ENCODE assay signal across 9 mouse cellular contexts in the genomic region with DNA sequence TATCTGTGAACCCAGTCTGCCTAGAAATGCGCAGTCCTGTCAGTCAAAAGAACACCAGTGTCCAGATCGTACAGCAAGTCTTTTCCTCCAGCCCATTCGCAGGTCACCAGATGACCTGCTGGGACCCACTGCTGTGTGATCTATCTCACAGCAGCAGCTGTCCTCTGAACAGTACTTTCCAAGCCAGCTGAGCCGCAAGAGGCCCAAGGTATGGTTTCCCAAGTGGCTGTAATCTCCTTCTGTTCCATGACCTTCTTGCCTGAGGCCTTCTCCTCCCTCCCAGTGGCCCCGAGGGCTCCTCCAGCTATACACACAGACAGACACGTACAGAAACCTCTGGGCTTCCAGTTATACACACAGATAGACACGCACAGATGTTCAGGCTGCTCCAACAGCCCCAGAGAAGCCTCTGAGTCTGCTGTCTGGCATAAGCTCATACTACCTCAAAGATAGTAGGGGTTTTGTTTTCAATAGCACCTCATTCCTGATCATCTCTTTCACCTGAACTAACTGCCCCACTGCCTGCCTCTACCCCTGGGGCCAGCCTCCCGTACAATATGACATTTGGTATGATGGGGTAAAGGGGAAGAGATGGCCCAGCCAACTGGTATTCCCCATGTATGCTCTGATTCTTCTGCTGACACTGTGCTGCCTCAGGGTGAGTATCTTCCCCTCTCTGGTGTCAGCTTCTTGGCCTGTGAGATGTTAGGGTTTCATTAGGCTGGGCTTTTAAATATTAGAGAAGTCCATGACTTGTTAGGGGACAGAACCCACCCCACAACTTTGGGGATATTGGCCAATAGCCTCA. TPM values are rescaled to one million over a fixed set of nuclear protein-coding genes. Genes with fewer than 3 reads are reported as not detected.
DNase-seq lines count a peak whose midpoint lies in the region; ATAC-seq lines count a peak whose summit lies in the region.
"Had no signal": no experiment of that assay in that cellular context is flagged by ENCODE, and none has a peak within 500 bp of the region (broad histone marks: within the 10 kb centered on the region; RNA-seq: fewer than 3 reads in every experiment).

No protein-coding gene starts in this region.

- peak; percentile 39 to 76 for DNase-seq in adrenal gland, adult (ENCODE audit: inconsistent age in 2 of 2, low spot score in 1 of 2)
- no peak for DNase-seq in adrenal gland, adult 18-20 months (ENCODE audit: low spot score in 2 of 2)
- no peak for DNase-seq in kidney, postnatal 14 days
- no peak for DNase-seq in cerebellum, postnatal 36 days

- no peaks in the 10 kb centered on the region for H3K9me3 ChIP-seq in megakaryocyte, embryonic 14.5 days

- ATAC-seq in megakaryocyte, adult 5-6 weeks (ENCODE audit: poor library complexity, severe bottlenecking) = no peak
- peak; percentile 62 for ATAC-seq in megakaryocyte-erythroid progenitor cell, adult 5-6 weeks (replicated peaks; ENCODE audit: low FRiP score, low TSS enrichment, poor library complexity, severe bottlenecking)
- ATAC-seq in erythroid progenitor cell, adult 5-6 weeks (replicated peaks; ENCODE audit: low FRiP score, poor library complexity, severe bottlenecking) = no peak

- H3K36me3 ChIP-seq in megakaryocyte, embryonic 14.5 days (replicated peaks; ENCODE audit: low read length) = peaks cover 94% of the 10 kb centered on the region

- peak overlapping the region; percentile 71 for H3K4me3 ChIP-seq in megakaryocyte, embryonic 14.5 days (replicated peaks)

- peaks cover 100% of the 10 kb centered on the region for H3K4me1 ChIP-seq in megakaryocyte, embryonic 14.5 days

- no peaks in the 10 kb centered on the region for H3K27me3 ChIP-seq in megakaryocyte, embryonic 14.5 days (replicated peaks)

RNA-seq across cellular contexts. Expression of a gene that starts 19.6 kb away (rescaled TPM):
- 10 to 100 TPM; 10.3 to 54.2 TPM for total RNA-seq in adrenal gland, adult 18-20 months (2021)
- 3.6 and 19.1 TPM in 2 replicates for polyA plus RNA-seq in megakaryocyte, embryonic 14.5 days (2012; ENCODE audit: insufficient read depth, low replicate concordance)
- 0.76 and 0.91 TPM in 2 replicates for total RNA-seq in megakaryocyte, adult 5-6 weeks (2015)
- total RNA-seq in megakaryocyte, adult 5-6 weeks (2017) = 1.8 and 1.9 TPM in 2 replicates
- 22.8 and 23.9 TPM in 2 replicates for total RNA-seq in megakaryocyte-erythroid progenitor cell, adult 5-6 weeks (2014; fragmentation: Nextera tagmentation)
- total RNA-seq in megakaryocyte-erythroid progenitor cell, adult 5-6 weeks (2017) = 15.9 and 18.7 TPM in 2 replicates
- total RNA-seq in erythroid progenitor cell, adult 5-6 weeks (2015; ENCODE audit: low replicate concordance) = 15.5 and 16.3 TPM in 2 replicates
- 9.4 and 12.6 TPM in 2 replicates for total RNA-seq in erythroid progenitor cell, adult 5-6 weeks (2017; ENCODE audit: low replicate concordance)

RNA-seq across cellular contexts. Expression of a gene that starts 40.6 kb away (rescaled TPM):
- total RNA-seq in adrenal gland, adult 18-20 months (2021) = 1,000 to 10,000 TPM; 1,303 to 1,859 TPM
- polyA plus RNA-seq in megakaryocyte, embryonic 14.5 days (2012; ENCODE audit: insufficient read depth, low replicate concordance) = 111 and 271 TPM in 2 replicates
- 3.0 and 7.6 TPM in 2 replicates for total RNA-seq in megakaryocyte, adult 5-6 weeks (2015)
- 3.1 and 4.3 TPM in 2 replicates for total RNA-seq in megakaryocyte, adult 5-6 weeks (2017)
- 67.8 and 78.3 TPM in 2 replicates for total RNA-seq in megakaryocyte-erythroid progenitor cell, adult 5-6 weeks (2014; fragmentation: Nextera tagmentation)
- 47.2 and 69.6 TPM in 2 replicates for total RNA-seq in megakaryocyte-erythroid progenitor cell, adult 5-6 weeks (2017)
- total RNA-seq in erythroid progenitor cell, adult 5-6 weeks (2015; ENCODE audit: low replicate concordance) = 3.6 and 5.4 TPM in 2 replicates
- total RNA-seq in erythroid progenitor cell, adult 5-6 weeks (2017; ENCODE audit: low replicate concordance) = 2.2 and 5.1 TPM in 2 replicates

RNA-seq across cellular contexts. Expression of a gene that starts 59.5 kb away (rescaled TPM):
- 1 to 10 TPM; 3.6 to 5.9 TPM for total RNA-seq in adrenal gland, adult 18-20 months (2021)
- polyA plus RNA-seq in megakaryocyte, embryonic 14.5 days (2012; ENCODE audit: insufficient read depth, low replicate concordance) = 2.0 and 8.8 TPM in 2 replicates
- total RNA-seq in megakaryocyte, adult 5-6 weeks (2015) = 3.1 and 5.6 TPM in 2 replicates
- 7.1 and 11.8 TPM in 2 replicates for total RNA-seq in megakaryocyte, adult 5-6 weeks (2017)
- 16.1 and 23.6 TPM in 2 replicates for total RNA-seq in megakaryocyte-erythroid progenitor cell, adult 5-6 weeks (2014; fragmentation: Nextera tagmentation)
- total RNA-seq in megakaryocyte-erythroid progenitor cell, adult 5-6 weeks (2017) = 6.0 and 20.1 TPM in 2 replicates
- 252 and 262 TPM in 2 replicates for total RNA-seq in erythroid progenitor cell, adult 5-6 weeks (2015; ENCODE audit: low replicate concordance)
- total RNA-seq in erythroid progenitor cell, adult 5-6 weeks (2017; ENCODE audit: low replicate concordance) = 345 and 413 TPM in 2 replicates

RNA-seq across cellular contexts. Expression of a gene that starts 59.6 kb away (rescaled TPM):
- under 1 TPM; 0.22 to 0.30 TPM for total RNA-seq in adrenal gland, adult 18-20 months (2021)
- polyA plus RNA-seq in megakaryocyte, embryonic 14.5 days (2012; ENCODE audit: insufficient read depth, low replicate concordance) = not detected in 2 replicates
- total RNA-seq in megakaryocyte, adult 5-6 weeks (2015) = not detected in 2 replicates
- total RNA-seq in megakaryocyte, adult 5-6 weeks (2017) = not detected in 2 replicates
- total RNA-seq in megakaryocyte-erythroid progenitor cell, adult 5-6 weeks (2014; fragmentation: Nextera tagmentation) = not detected in 2 replicates
- total RNA-seq in megakaryocyte-erythroid progenitor cell, adult 5-6 weeks (2017) = not detected in 2 replicates
- not detected in 2 replicates for total RNA-seq in erythroid progenitor cell, adult 5-6 weeks (2015; ENCODE audit: low replicate concordance)
- total RNA-seq in erythroid progenitor cell, adult 5-6 weeks (2017; ENCODE audit: low replicate concordance) = not detected in 2 replicates
- total RNA-seq: hematopoietic stem cell, adult 5-6 weeks had no signal

Comparison
In these comparisons a context has a peak if more than half of its experiments do, and no peak if none do; other contexts are left out.
1. DNase-seq: peak in adrenal gland, adult (2 of 2); none in adrenal gland, adult 18-20 months (0 of 2), kidney, postnatal 14 days (single experiment) and cerebellum, postnatal 36 days (0 of 2).
2. RNA of a gene that starts 40.6 kb away (total RNA-seq): 1,303 to 1,859 TPM in adrenal gland, adult 18-20 months; 47.2 to 78.3 TPM in megakaryocyte-erythroid progenitor cell, adult 5-6 weeks, 3.0 to 7.6 TPM in megakaryocyte, adult 5-6 weeks and 2.2 to 5.4 TPM in erythroid progenitor cell, adult 5-6 weeks; every median in the first group is over 10 times any median in the second.
3. RNA of a gene that starts 59.5 kb away (total RNA-seq): 252 to 413 TPM in erythroid progenitor cell, adult 5-6 weeks; 6.0 to 23.6 TPM in megakaryocyte-erythroid progenitor cell, adult 5-6 weeks, 3.1 to 11.8 TPM in megakaryocyte, adult 5-6 weeks and 3.6 to 5.9 TPM in adrenal gland, adult 18-20 months; every median in the first group is over 10 times any median in the second.